In genomic region chr11:96353522-96353841, GRCm38 (mm10) we compare ENCODE assay signal across 9 mouse cellular contexts. TPM values are rescaled to one million over a fixed set of nuclear protein-coding genes. Genes with fewer than 3 reads are reported as not detected.
DNase-seq lines count a peak whose midpoint lies in the region; ATAC-seq and TF ChIP-seq lines count a peak whose summit lies in the region.
"Had no signal": no experiment of that assay in that cellular context is flagged by ENCODE, and none has a peak within 500 bp of the region (broad histone marks: within the 10 kb centered on the region; RNA-seq: fewer than 3 reads in every experiment).

No protein-coding gene starts in this region.

- peak overlapping the region; percentile 61; the same call in 1 of the 2 replicates for H3K27ac ChIP-seq in heart, embryonic 12.5 days (ENCODE audit: poor library complexity, severe bottlenecking)
- H3K27ac ChIP-seq in stomach, postnatal 0 days (replicated peaks) = peak overlapping the region; percentile 95

- no peak for DNase-seq in heart, adult 18-20 months
- peak; percentile 30 for DNase-seq in retina, postnatal 7 days (ENCODE audit: low read depth, low spot score)
- no peak for DNase-seq in retina, postnatal 1 day
- peak; percentile 67 for DNase-seq in kidney, postnatal 10 days
- DNase-seq in stomach, postnatal 0 days (ENCODE audit: low spot score) = no peak
- no peak for DNase-seq in right cerebral cortex, postnatal 36 days (ENCODE audit: low spot score in 2 of 2)
- DNase-seq in adrenal gland, postnatal 4 days (ENCODE audit: low spot score in 2 of 2) = no peak

- TF ChIP-seq CTCF in stomach, postnatal 0 days (IDR thresholded peaks at IDR 0.05; ENCODE audit: low read depth) = no peak

- no peak for TF ChIP-seq EP300 in stomach, postnatal 0 days (optimal IDR thresholded peaks at IDR 0.05)

- peaks cover 83% of the 10 kb centered on the region for H3K27me3 ChIP-seq in heart, embryonic 12.5 days (replicated peaks)
- no peaks in the 10 kb centered on the region for H3K27me3 ChIP-seq in stomach, postnatal 0 days (ENCODE audit: control insufficient read depth, insufficient read depth, low read length)

- peak overlapping the region; percentile 72 for H3K4me2 ChIP-seq in heart, embryonic 12.5 days
- H3K4me2 ChIP-seq in stomach, postnatal 0 days (replicated peaks; ENCODE audit: low read depth) = peak overlapping the region; percentile 72

- ATAC-seq in heart, embryonic 12.5 days (ENCODE audit: insufficient number of reproducible peaks, low FRiP score) = no peak
- ATAC-seq in stomach, postnatal 0 days (ENCODE audit: low FRiP score, low TSS enrichment) = no peak

- H3K4me3 ChIP-seq in heart, embryonic 12.5 days = peak overlapping the region; percentile 55
- H3K4me3 ChIP-seq in stomach, postnatal 0 days (ENCODE audit: low read depth, low read length) = peak overlapping the region; percentile 63

- H3K9me3 ChIP-seq in heart, embryonic 12.5 days (replicated peaks) = no peaks in the 10 kb centered on the region
- no peaks in the 10 kb centered on the region for H3K9me3 ChIP-seq in stomach, postnatal 0 days (ENCODE audit: control insufficient read depth, low read length)
- H3K9me3 ChIP-seq: G1E had no signal

- peaks cover 19% of the 10 kb centered on the region for H3K4me1 ChIP-seq in heart, embryonic 12.5 days (replicated peaks)
- no peaks in the 10 kb centered on the region for H3K4me1 ChIP-seq in stomach, postnatal 0 days (replicated peaks; ENCODE audit: control insufficient read depth, insufficient read depth)

- H3K36me3 ChIP-seq in heart, embryonic 12.5 days = no peaks in the 10 kb centered on the region
- no peaks in the 10 kb centered on the region for H3K36me3 ChIP-seq in stomach, postnatal 0 days (ENCODE audit: control insufficient read depth, insufficient read depth, low read length)
- H3K36me3 ChIP-seq: G1E had no signal

- 1% methylated on average over 14 of the region's 14 CpGs for WGBS in heart, embryonic 12.5 days
- 8% methylated on average over 14 of the region's 14 CpGs for WGBS in stomach, postnatal 0 days

- peak overlapping the region; percentile 80 for H3K9ac ChIP-seq in heart, embryonic 12.5 days
- peak overlapping the region; percentile 84 for H3K9ac ChIP-seq in stomach, postnatal 0 days (ENCODE audit: low read length)

RNA-seq across cellular contexts. Expression of gene Hoxb2, which starts 3.2 kb away (rescaled TPM):
- polyA plus RNA-seq in heart, embryonic 12.5 days (2016; fragmentation: Nextera tagmentation; extraction: Ambion mirVana) = 4.0 TPM in 2 replicates
- under 1 TPM; 0.46 to 0.62 TPM for total RNA-seq in heart, adult 18-20 months (2021)
- polyA plus RNA-seq in stomach, postnatal 0 days (2015; fragmentation: Nextera tagmentation; extraction: Ambion mirVana) = 12.2 and 13.4 TPM in 2 replicates
- total RNA-seq in adrenal gland, postnatal 4 days (2021) = 10 to 100 TPM; 21.0 to 26.0 TPM
- polyA plus RNA-seq: G1E had no signal

RNA-seq across cellular contexts. Expression of gene Hoxb1, which starts 12.1 kb away (rescaled TPM):
- polyA plus RNA-seq in heart, embryonic 12.5 days (2016; fragmentation: Nextera tagmentation; extraction: Ambion mirVana) = not detected in 2 replicates
- total RNA-seq in heart, adult 18-20 months (2021) = not detected
- 0.06 TPM in 1 of 2 replicates, not detected in the other for polyA plus RNA-seq in stomach, postnatal 0 days (2015; fragmentation: Nextera tagmentation; extraction: Ambion mirVana)
- total RNA-seq in adrenal gland, postnatal 4 days (2021) = not detected
- polyA plus RNA-seq: G1E had no signal

RNA-seq across cellular contexts. Expression of gene Hoxb3, which starts 30.4 kb away (rescaled TPM):
- polyA plus RNA-seq in heart, embryonic 12.5 days (2016; fragmentation: Nextera tagmentation; extraction: Ambion mirVana) = 0.45 and 0.86 TPM in 2 replicates
- under 1 TPM; 0.12 to 0.57 TPM for total RNA-seq in heart, adult 18-20 months (2021)
- 0.94 and 0.97 TPM in 2 replicates for polyA plus RNA-seq in stomach, postnatal 0 days (2015; fragmentation: Nextera tagmentation; extraction: Ambion mirVana)
- 10 to 100 TPM; 40.5 to 44.5 TPM for total RNA-seq in adrenal gland, postnatal 4 days (2021)

RNA-seq across cellular contexts. Expression of gene Hoxb4, which starts 35.4 kb away (rescaled TPM):
- polyA plus RNA-seq in heart, embryonic 12.5 days (2016; fragmentation: Nextera tagmentation; extraction: Ambion mirVana) = 0.19 and 0.32 TPM in 2 replicates
- total RNA-seq in heart, adult 18-20 months (2021) = under 1 TPM; 0.62 to 0.64 TPM
- polyA plus RNA-seq in stomach, postnatal 0 days (2015; fragmentation: Nextera tagmentation; extraction: Ambion mirVana) = 1.2 and 1.6 TPM in 2 replicates
- total RNA-seq in adrenal gland, postnatal 4 days (2021) = 10 to 100 TPM; 19.8 to 22.0 TPM
- total RNA-seq: G1E had no signal

RNA-seq across cellular contexts. Expression of gene Hoxb5, which starts 50.3 kb away (rescaled TPM):
- 0.14 and 1.9 TPM in 2 replicates for polyA plus RNA-seq in heart, embryonic 12.5 days (2016; fragmentation: Nextera tagmentation; extraction: Ambion mirVana)
- under 1 TPM; 0.12 to 0.21 TPM for total RNA-seq in heart, adult 18-20 months (2021)
- polyA plus RNA-seq in stomach, postnatal 0 days (2015; fragmentation: Nextera tagmentation; extraction: Ambion mirVana) = 7.5 and 8.2 TPM in 2 replicates
- total RNA-seq in adrenal gland, postnatal 4 days (2021) = 10 to 100 TPM; 26.5 to 27.8 TPM

Comparison
In these comparisons a context has a peak if more than half of its experiments do, and no peak if none do; other contexts are left out.
1. DNase-seq: peak in retina, postnatal 7 days (single experiment) and kidney, postnatal 10 days (single experiment); none in heart, adult 18-20 months (0 of 2), retina, postnatal 1 day (single experiment), stomach, postnatal 0 days (single experiment), right cerebral cortex, postnatal 36 days (0 of 2) and adrenal gland, postnatal 4 days (0 of 2).
2. RNA of gene Hoxb2, which starts 3.2 kb away (total RNA-seq): 21.0 to 26.0 TPM in adrenal gland, postnatal 4 days; 0.46 to 0.62 TPM in heart, adult 18-20 months; every median in the first group is over 10 times any median in the second.
3. RNA of gene Hoxb3, which starts 30.4 kb away (total RNA-seq): 40.5 to 44.5 TPM in adrenal gland, postnatal 4 days; 0.12 to 0.57 TPM in heart, adult 18-20 months; every median in the first group is over 10 times any median in the second.